Mouse (Mus musculus): ENCODE measurements around the gene Synpr. TPM values are rescaled to one million over a fixed set of nuclear protein-coding genes. Genes with fewer than 3 reads are reported as not detected.
A peak's percentile ranks its signal among the peaks of the same experiment; 100 is the strongest.

Gene Synpr
- polyA plus RNA-seq, 1 experiment from 2014 or later = 2.5 TPM

- no peak for DNase-seq (ENCODE audit: extremely low spot score, low spot score)
- WGBS = 80% methylated on average over 1 of the region's 1 CpGs
- no peak overlapping the region for H3K4me3 ChIP-seq
- H3K9me3 ChIP-seq = no peaks in the 10 kb centered on the region
- H3K36me3 ChIP-seq (replicated peaks) = no peaks in the 10 kb centered on the region
- no peak overlapping the region for H3K27ac ChIP-seq
- H3K27me3 ChIP-seq (ENCODE audit: poor library complexity, severe bottlenecking) = no peaks in the 10 kb centered on the region
- H3K4me1 ChIP-seq = no peaks in the 10 kb centered on the region
Measured at GRCm38 (mm10) chr14:13477821-13478220, 193.2 kb downstream of the Synpr start.

GRCm38 (mm10) chr14:13505355-13505754, 220.8 kb downstream of the Synpr start:
- no peak for DNase-seq (ENCODE audit: extremely low spot score, low spot score)
- Histone ChIP-seq H3K27ac (no peak overlapping the region), H3K4me1 (no peaks in the 10 kb centered on the region), H3K9me3 (no peaks in the 10 kb centered on the region), H3K4me3 (no peak overlapping the region), H3K36me3 (replicated peaks) (no peaks in the 10 kb centered on the region), H3K27me3 (ENCODE audit: poor library complexity, severe bottlenecking) (no peaks in the 10 kb centered on the region)
- WGBS = 64% methylated on average over 5 of the region's 5 CpGs

GRCm38 (mm10) chr14:13518608-13519139, 234.1 kb downstream of the Synpr start:
- WGBS = 92% methylated on average over 5 of the region's 5 CpGs
- Histone ChIP-seq H3K9me3 (no peaks in the 10 kb centered on the region), H3K4me3 (no peak overlapping the region), H3K36me3 (replicated peaks) (no peaks in the 10 kb centered on the region), H3K27ac (peak overlapping the region; percentile 62; the same call in 1 of the 2 replicates), H3K27me3 (ENCODE audit: poor library complexity, severe bottlenecking) (no peaks in the 10 kb centered on the region), H3K4me1 (peaks cover 15% of the 10 kb centered on the region)
- DNase-seq (ENCODE audit: extremely low spot score, low spot score) = no peak

GRCm38 (mm10) chr14:13519239-13520011, 234.8 kb downstream of the Synpr start:
- H3K4me3 ChIP-seq = no peak overlapping the region
- H3K36me3 ChIP-seq (replicated peaks) = no peaks in the 10 kb centered on the region
- H3K4me1 ChIP-seq = peaks cover 15% of the 10 kb centered on the region
- H3K27ac ChIP-seq = peak overlapping the region; percentile 52; the same call in 1 of the 2 replicates
- H3K27me3 ChIP-seq (ENCODE audit: poor library complexity, severe bottlenecking) = no peaks in the 10 kb centered on the region
- H3K9me3 ChIP-seq = no peaks in the 10 kb centered on the region
- DNase-seq (ENCODE audit: extremely low spot score, low spot score) = peak; percentile 22
- WGBS = 40% methylated on average over 7 of the region's 7 CpGs

GRCm38 (mm10) chr14:13547746-13548145, 263.2 kb downstream of the Synpr start:
- Histone ChIP-seq H3K27ac (no peak overlapping the region), H3K4me3 (no peak overlapping the region), H3K27me3 (ENCODE audit: poor library complexity, severe bottlenecking) (no peaks in the 10 kb centered on the region), H3K36me3 (replicated peaks) (no peaks in the 10 kb centered on the region), H3K4me1 (no peaks in the 10 kb centered on the region), H3K9me3 (no peaks in the 10 kb centered on the region)
- DNase-seq (ENCODE audit: extremely low spot score, low spot score) = no peak
- WGBS = 70% methylated on average over 2 of the region's 2 CpGs

GRCm38 (mm10) chr14:13551209-13551608, 266.6 kb downstream of the Synpr start:
- no peak for DNase-seq (ENCODE audit: extremely low spot score, low spot score)
- Histone ChIP-seq H3K27ac (no peak overlapping the region), H3K27me3 (ENCODE audit: poor library complexity, severe bottlenecking) (no peaks in the 10 kb centered on the region), H3K36me3 (replicated peaks) (no peaks in the 10 kb centered on the region), H3K4me1 (peaks cover 4% of the 10 kb centered on the region; the same call in 1 of the 2 replicates), H3K4me3 (no peak overlapping the region), H3K9me3 (no peaks in the 10 kb centered on the region)
- WGBS = 83% methylated on average over 4 of the region's 4 CpGs

- H3K27me3 ChIP-seq (ENCODE audit: poor library complexity, severe bottlenecking) = no peaks in the 10 kb centered on the region
- 45% methylated on average over 1 of the region's 1 CpGs for WGBS
- H3K9me3 ChIP-seq = no peaks in the 10 kb centered on the region
Measured at GRCm38 (mm10) chr14:13553616-13554370, 269.2 kb downstream of the Synpr start.

GRCm38 (mm10) chr14:13554631-13555030, 270.1 kb downstream of the Synpr start:
- Histone ChIP-seq H3K4me1 (peaks cover 4% of the 10 kb centered on the region; the same call in 1 of the 2 replicates), H3K27ac (no peak overlapping the region), H3K36me3 (replicated peaks) (no peaks in the 10 kb centered on the region), H3K4me3 (no peak overlapping the region), H3K27me3 (ENCODE audit: poor library complexity, severe bottlenecking) (no peaks in the 10 kb centered on the region), H3K9me3 (no peaks in the 10 kb centered on the region)
- WGBS = 92% methylated on average over 4 of the region's 4 CpGs
- DNase-seq (ENCODE audit: extremely low spot score, low spot score) = no peak

More at GRCm38 (mm10) chr14:13553616-13554370, 269.2 kb downstream of the Synpr start:
- no peak overlapping the region for H3K27ac ChIP-seq
- no peak overlapping the region for H3K4me3 ChIP-seq
- peaks cover 4% of the 10 kb centered on the region; the same call in 1 of the 2 replicates for H3K4me1 ChIP-seq
- DNase-seq (ENCODE audit: extremely low spot score, low spot score) = no peak
- H3K36me3 ChIP-seq (replicated peaks) = no peaks in the 10 kb centered on the region

- H3K9me3 ChIP-seq = no peaks in the 10 kb centered on the region
- no peak overlapping the region for H3K27ac ChIP-seq
- peaks cover 4% of the 10 kb centered on the region; the same call in 1 of the 2 replicates for H3K4me1 ChIP-seq
- H3K27me3 ChIP-seq (ENCODE audit: poor library complexity, severe bottlenecking) = no peaks in the 10 kb centered on the region
- no peak overlapping the region for H3K4me3 ChIP-seq
- WGBS = 89% methylated on average over 2 of the region's 2 CpGs
- H3K36me3 ChIP-seq (replicated peaks) = no peaks in the 10 kb centered on the region
- DNase-seq (ENCODE audit: extremely low spot score, low spot score) = no peak
Measured at GRCm38 (mm10) chr14:13558117-13558516, 273.5 kb downstream of the Synpr start.

- Histone ChIP-seq H3K36me3 (replicated peaks) (no peaks in the 10 kb centered on the region), H3K27me3 (ENCODE audit: poor library complexity, severe bottlenecking) (no peaks in the 10 kb centered on the region), H3K9me3 (no peaks in the 10 kb centered on the region), H3K27ac (no peak overlapping the region), H3K4me3 (no peak overlapping the region), H3K4me1 (no peaks in the 10 kb centered on the region)
- 94% methylated on average over 1 of the region's 1 CpGs for WGBS
- DNase-seq (ENCODE audit: extremely low spot score, low spot score) = no peak
Measured at GRCm38 (mm10) chr14:13567250-13567649, 282.7 kb downstream of the Synpr start.

- no peaks in the 10 kb centered on the region for H3K36me3 ChIP-seq (replicated peaks)
- no peak overlapping the region for H3K27ac ChIP-seq
- WGBS = 88% methylated on average over 2 of the region's 2 CpGs
- H3K4me3 ChIP-seq = no peak overlapping the region
- no peaks in the 10 kb centered on the region for H3K9me3 ChIP-seq
- H3K27me3 ChIP-seq (ENCODE audit: poor library complexity, severe bottlenecking) = no peaks in the 10 kb centered on the region
- no peaks in the 10 kb centered on the region for H3K4me1 ChIP-seq
- no peak for DNase-seq (ENCODE audit: extremely low spot score, low spot score)
Measured at GRCm38 (mm10) chr14:13567996-13568395, 283.4 kb downstream of the Synpr start.

- DNase-seq (ENCODE audit: extremely low spot score, low spot score) = no peak
- Histone ChIP-seq H3K27ac (no peak overlapping the region), H3K4me3 (no peak overlapping the region), H3K9me3 (no peaks in the 10 kb centered on the region), H3K36me3 (replicated peaks) (no peaks in the 10 kb centered on the region), H3K27me3 (ENCODE audit: poor library complexity, severe bottlenecking) (no peaks in the 10 kb centered on the region), H3K4me1 (no peaks in the 10 kb centered on the region)
Measured at GRCm38 (mm10) chr14:13571941-13572340, 287.4 kb downstream of the Synpr start.

- WGBS = 45% methylated on average over 1 of the region's 1 CpGs
- H3K27ac ChIP-seq = no peak overlapping the region
- H3K4me1 ChIP-seq = no peaks in the 10 kb centered on the region
- H3K27me3 ChIP-seq (ENCODE audit: poor library complexity, severe bottlenecking) = no peaks in the 10 kb centered on the region
- DNase-seq (ENCODE audit: extremely low spot score, low spot score) = no peak
- H3K4me3 ChIP-seq = no peak overlapping the region
- H3K9me3 ChIP-seq = no peaks in the 10 kb centered on the region
- no peaks in the 10 kb centered on the region for H3K36me3 ChIP-seq (replicated peaks)
Measured at GRCm38 (mm10) chr14:13572530-13572929, 287.9 kb downstream of the Synpr start.
